Mouse (Mus musculus) activated CD4-positive, CD25-positive, alpha-beta regulatory T cell, adult 4 months (primary cell): ENCODE measurements around the gene Prol1. TPM values are rescaled to one million over a fixed set of nuclear protein-coding genes. Genes with fewer than 3 reads are reported as not detected.
"Not testable (repeated sequence)": the region's sequence is repeated elsewhere in the genome, so short reads cannot be mapped to it uniquely, and the experiment has no call there.

ENCODE experiments used
- ATAC-seq: one replicate; pipeline ENCODE4 v1.8.0; 2017
- polyA plus RNA-seq, 2 experiments: library from polyadenylated mRNA; unstranded; fragments of 100-300 nt; shearing (Covaris generic); gene quantifications; one replicate each; pipeline ENCODE4 v1.2.1; 2017

The Prol1 gene
- not detected for polyA plus RNA-seq

GRCm38 (mm10) chr5:88317012-88317411, at the start of gene Prol1:
TSS of gene Prol1 (plus strand) at chr5:88317312.
- no peak for ATAC-seq

GRCm38 (mm10) chr5:88268619-88269018, 48.5 kb upstream of the Prol1 start, which contains the start of gene Gm7714:
TSS of gene Gm7714 (plus strand) at chr5:88268919.
- ATAC-seq, result no peak

- not testable (repeated sequence) for ATAC-seq
These were observed 5.8 kb upstream of the Prol1 start for GRCm38 (mm10) chr5:88311307-88311706.

- ATAC-seq, result not testable (repeated sequence)
These were observed 31.4 kb downstream of the Prol1 start for GRCm38 (mm10) chr5:88348533-88348932.

GRCm38 (mm10) chr5:88364768-88365167, 47.7 kb downstream of the Prol1 start:
- ATAC-seq, result no peak

- no peak for ATAC-seq
These were observed 49.8 kb downstream of the Prol1 start for GRCm38 (mm10) chr5:88366886-88367285.

GRCm38 (mm10) chr5:88370578-88371232, 53.6 kb downstream of the Prol1 start:
- ATAC-seq, result no peak

GRCm38 (mm10) chr5:88372563-88372962, 55.5 kb downstream of the Prol1 start:
- ATAC-seq, result no peak

- no peak for ATAC-seq
These were observed 58.7 kb downstream of the Prol1 start, which contains the start of gene Amtn for GRCm38 (mm10) chr5:88375808-88376207. TSS of gene Amtn (plus strand) at chr5:88376108.

Other genes starting within 250 kb of the Prol1 start
- gene Smr2, start 230.8 kb upstream of the Prol1 start, polyA plus RNA-seq, result not detected
- not detected for gene Gm11116, start 205.8 kb upstream of the Prol1 start, polyA plus RNA-seq
- not detected for gene Gm11115, start 163.2 kb upstream of the Prol1 start, polyA plus RNA-seq
- gene Gm7714, start 48.4 kb upstream of the Prol1 start, polyA plus RNA-seq, result under 1 TPM in 1 of 2 experiments, not detected in 1; 0.67 TPM
- not detected for gene Amtn, start 58.8 kb downstream of the Prol1 start, polyA plus RNA-seq
- gene Ambn, start 138.7 kb downstream of the Prol1 start, polyA plus RNA-seq, result not detected
- gene Enam, start 170.7 kb downstream of the Prol1 start, polyA plus RNA-seq, result under 1 TPM in 1 of 2 experiments, not detected in 1; 0.14 TPM
- 10 to 100 TPM in 1 of 2 experiments, under 1 TPM in 1; 0.24 to 55.3 TPM for gene Jchain, start 210.6 kb downstream of the Prol1 start, polyA plus RNA-seq
- 100 to 1,000 TPM in 1 of 2 experiments, 10 to 100 TPM in 1; 86.2 to 103 TPM for gene Utp3, start 237.2 kb downstream of the Prol1 start, polyA plus RNA-seq
- gene Rufy3, start 247.7 kb downstream of the Prol1 start, polyA plus RNA-seq, result 1 to 10 TPM; 2.6 to 2.9 TPM